Mouse (Mus musculus): ENCODE measurements around the gene Gm13694. TPM values are rescaled to one million over a fixed set of nuclear protein-coding genes. Genes with fewer than 3 reads are reported as not detected.
"Not testable (repeated sequence)": the region's sequence is repeated elsewhere in the genome, so short reads cannot be mapped to it uniquely, and the experiment has no call there.

The Gm13694 gene
- total RNA-seq, 1 experiment, result 3.7 TPM

GRCm38 (mm10) chr2:83967013-83967412 lies 11.7 kb upstream of the Gm13694 start, which contains the start of gene Gm13695:
Gene Gm13695 (plus strand): TSS chr2:83967313.
- DNase-seq (ENCODE audit: low read depth, low spot score); H3K4me1 ChIP-seq (ENCODE audit: control insufficient read depth in 2 of 2, insufficient read depth in 2 of 2, low read length in 2 of 2, poor library complexity in 1 of 2); H3K9me3 ChIP-seq (ENCODE audit: control insufficient read depth, insufficient read depth, low read depth, low read length); H3K4me3 ChIP-seq (ENCODE audit: insufficient read depth in 1 of 2, low read depth in 1 of 2, low read length in 2 of 2, poor library complexity in 1 of 2, severe bottlenecking in 1 of 2); in situ Hi-C loops (cut with MboI; ENCODE audit: low sequenced_read_pairs in 2 of 2, unreplicated experiment in 2 of 2); H3K36me3 ChIP-seq (ENCODE audit: control insufficient read depth, insufficient read depth, low read length, poor library complexity, severe bottlenecking); H3K27ac ChIP-seq (ENCODE audit: insufficient read depth, low read depth, low read length, poor library complexity, severe bottlenecking); H3K9ac ChIP-seq (ENCODE audit: insufficient read depth, low read depth, low read length, poor library complexity, severe bottlenecking): not testable (repeated sequence)

DNA sequence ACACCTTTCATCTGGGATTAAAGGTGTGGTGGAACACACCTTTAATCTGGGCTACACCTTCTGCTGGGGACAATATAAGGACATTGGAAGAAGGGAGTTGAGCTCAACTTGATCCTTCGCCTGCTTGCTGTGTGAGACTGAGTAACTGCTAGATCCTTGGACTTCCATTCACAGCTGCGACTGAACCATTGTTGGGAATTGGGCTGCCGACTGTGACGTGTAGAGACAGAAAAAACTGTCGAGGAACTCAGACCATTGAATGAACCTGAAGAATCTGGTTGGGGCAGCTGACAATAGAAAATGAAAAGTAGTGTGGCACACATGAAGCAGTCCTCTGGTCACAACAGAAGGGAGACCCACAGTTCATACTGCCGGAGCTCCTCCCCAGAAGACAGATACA lies 5.9 kb upstream of the Gm13694 start, which contains the start of gene Gm13696:
Gm13696 (plus strand) TSS at position 301 of the 400 bp plus-strand sequence.
- in situ Hi-C loops (cut with MboI; ENCODE audit: low sequenced_read_pairs in 2 of 2, unreplicated experiment in 2 of 2); H3K9me3 ChIP-seq (ENCODE audit: control insufficient read depth, insufficient read depth, low read depth, low read length); H3K9ac ChIP-seq (ENCODE audit: insufficient read depth, low read depth, low read length, poor library complexity, severe bottlenecking); H3K4me3 ChIP-seq (ENCODE audit: insufficient read depth in 1 of 2, low read depth in 1 of 2, low read length in 2 of 2, poor library complexity in 1 of 2, severe bottlenecking in 1 of 2); H3K27ac ChIP-seq (ENCODE audit: insufficient read depth, low read depth, low read length, poor library complexity, severe bottlenecking); DNase-seq (ENCODE audit: low read depth, low spot score); H3K36me3 ChIP-seq (ENCODE audit: control insufficient read depth, insufficient read depth, low read length, poor library complexity, severe bottlenecking); H3K4me1 ChIP-seq (ENCODE audit: control insufficient read depth in 2 of 2, insufficient read depth in 2 of 2, low read length in 2 of 2, poor library complexity in 1 of 2): not testable (repeated sequence)

DNA sequence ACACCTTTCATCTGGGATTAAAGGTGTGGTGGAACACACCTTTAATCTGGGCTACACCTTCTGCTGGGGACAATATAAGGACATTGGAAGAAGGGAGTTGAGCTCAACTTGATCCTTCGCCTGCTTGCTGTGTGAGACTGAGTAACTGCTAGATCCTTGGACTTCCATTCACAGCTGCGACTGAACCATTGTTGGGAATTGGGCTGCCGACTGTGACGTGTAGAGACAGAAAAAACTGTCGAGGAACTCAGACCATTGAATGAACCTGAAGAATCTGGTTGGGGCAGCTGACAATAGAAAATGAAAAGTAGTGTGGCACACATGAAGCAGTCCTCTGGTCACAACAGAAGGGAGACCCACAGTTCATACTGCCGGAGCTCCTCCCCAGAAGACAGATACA lies 5.7 kb downstream of the Gm13694 start, which contains the start of gene Gm13697:
Gm13697 (plus strand) TSS at position 301 of the 400 bp plus-strand sequence.
- H3K4me3 ChIP-seq (ENCODE audit: insufficient read depth in 1 of 2, low read depth in 1 of 2, low read length in 2 of 2, poor library complexity in 1 of 2, severe bottlenecking in 1 of 2); H3K4me1 ChIP-seq (ENCODE audit: control insufficient read depth in 2 of 2, insufficient read depth in 2 of 2, low read length in 2 of 2, poor library complexity in 1 of 2); H3K36me3 ChIP-seq (ENCODE audit: control insufficient read depth, insufficient read depth, low read length, poor library complexity, severe bottlenecking); H3K9me3 ChIP-seq (ENCODE audit: control insufficient read depth, insufficient read depth, low read depth, low read length); H3K9ac ChIP-seq (ENCODE audit: insufficient read depth, low read depth, low read length, poor library complexity, severe bottlenecking); in situ Hi-C loops (cut with MboI; ENCODE audit: low sequenced_read_pairs in 2 of 2, unreplicated experiment in 2 of 2); DNase-seq (ENCODE audit: low read depth, low spot score); H3K27ac ChIP-seq (ENCODE audit: insufficient read depth, low read depth, low read length, poor library complexity, severe bottlenecking): not testable (repeated sequence)

- DNase-seq (ENCODE audit: low read depth, low spot score); in situ Hi-C loops (cut with MboI; ENCODE audit: low sequenced_read_pairs in 2 of 2, unreplicated experiment in 2 of 2); H3K4me1 ChIP-seq (ENCODE audit: control insufficient read depth in 2 of 2, insufficient read depth in 2 of 2, low read length in 2 of 2, poor library complexity in 1 of 2); H3K27ac ChIP-seq (ENCODE audit: insufficient read depth, low read depth, low read length, poor library complexity, severe bottlenecking); H3K4me3 ChIP-seq (ENCODE audit: insufficient read depth in 1 of 2, low read depth in 1 of 2, low read length in 2 of 2, poor library complexity in 1 of 2, severe bottlenecking in 1 of 2); H3K9ac ChIP-seq (ENCODE audit: insufficient read depth, low read depth, low read length, poor library complexity, severe bottlenecking); H3K36me3 ChIP-seq (ENCODE audit: control insufficient read depth, insufficient read depth, low read length, poor library complexity, severe bottlenecking); H3K9me3 ChIP-seq (ENCODE audit: control insufficient read depth, insufficient read depth, low read depth, low read length): not testable (repeated sequence)
Measured at GRCm38 (mm10) chr2:83990253-83990652, 11.5 kb downstream of the Gm13694 start, which contains the start of gene Gm13691. Gene Gm13691 (plus strand): TSS chr2:83990553.

DNA sequence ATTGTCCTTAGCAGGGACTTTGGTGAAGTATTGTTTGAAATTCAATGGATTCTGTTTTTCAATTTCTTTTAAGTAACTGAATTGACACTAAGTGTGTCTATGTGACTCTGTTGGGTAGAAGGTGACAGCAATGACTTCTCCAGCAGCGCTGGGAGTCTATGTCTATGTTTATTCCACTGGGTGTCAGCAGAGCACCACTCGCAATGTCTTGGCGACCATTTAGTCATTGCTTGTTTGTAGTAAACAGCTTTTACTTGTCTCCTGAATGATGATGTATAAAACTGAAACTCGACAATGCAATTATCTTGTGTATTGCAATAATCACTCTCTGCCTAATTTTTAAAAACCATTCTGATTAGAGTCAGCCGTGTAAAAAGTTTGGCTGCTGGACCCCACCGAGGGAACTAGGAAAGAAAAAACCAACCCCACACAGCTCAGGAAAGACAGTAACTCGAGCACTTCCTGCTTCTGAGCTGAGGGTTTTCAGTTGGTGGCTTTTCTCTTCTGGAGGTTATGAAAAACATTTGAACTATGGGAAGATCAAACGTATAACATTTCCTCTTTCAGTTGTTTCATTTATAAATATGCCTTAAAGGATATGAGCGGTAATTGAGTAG lies 15.0 kb downstream of the Gm13694 start:
- in situ Hi-C loops (cut with MboI; ENCODE audit: low sequenced_read_pairs in 2 of 2, unreplicated experiment in 2 of 2); H3K4me1 ChIP-seq (ENCODE audit: control insufficient read depth in 2 of 2, insufficient read depth in 2 of 2, low read length in 2 of 2, poor library complexity in 1 of 2); H3K9me3 ChIP-seq (ENCODE audit: control insufficient read depth, insufficient read depth, low read depth, low read length); H3K27ac ChIP-seq (ENCODE audit: insufficient read depth, low read depth, low read length, poor library complexity, severe bottlenecking); H3K9ac ChIP-seq (ENCODE audit: insufficient read depth, low read depth, low read length, poor library complexity, severe bottlenecking); DNase-seq (ENCODE audit: low read depth, low spot score); H3K36me3 ChIP-seq (ENCODE audit: control insufficient read depth, insufficient read depth, low read length, poor library complexity, severe bottlenecking); H3K4me3 ChIP-seq (ENCODE audit: insufficient read depth in 1 of 2, low read depth in 1 of 2, low read length in 2 of 2, poor library complexity in 1 of 2, severe bottlenecking in 1 of 2): not testable (repeated sequence)

- H3K27ac ChIP-seq (ENCODE audit: insufficient read depth, low read depth, low read length, poor library complexity, severe bottlenecking), result not testable (repeated sequence)
Measured at GRCm38 (mm10) chr2:83994526-83994925, 15.8 kb downstream of the Gm13694 start.

More at GRCm38 (mm10) chr2:83994526-83994925, 15.8 kb downstream of the Gm13694 start:
- H3K9ac ChIP-seq (ENCODE audit: insufficient read depth, low read depth, low read length, poor library complexity, severe bottlenecking); DNase-seq (ENCODE audit: low read depth, low spot score); H3K4me1 ChIP-seq (ENCODE audit: control insufficient read depth in 2 of 2, insufficient read depth in 2 of 2, low read length in 2 of 2, poor library complexity in 1 of 2); in situ Hi-C loops (cut with MboI; ENCODE audit: low sequenced_read_pairs in 2 of 2, unreplicated experiment in 2 of 2); H3K9me3 ChIP-seq (ENCODE audit: control insufficient read depth, insufficient read depth, low read depth, low read length); H3K4me3 ChIP-seq (ENCODE audit: insufficient read depth in 1 of 2, low read depth in 1 of 2, low read length in 2 of 2, poor library complexity in 1 of 2, severe bottlenecking in 1 of 2); H3K36me3 ChIP-seq (ENCODE audit: control insufficient read depth, insufficient read depth, low read length, poor library complexity, severe bottlenecking): not testable (repeated sequence)

Data from ES-E14 (cell line).